Mouse (Mus musculus) liver, postnatal 0 days (tissue): ENCODE data around the gene Slc6a18. TPM values are rescaled to one million over a fixed set of nuclear protein-coding genes. Genes with fewer than 3 reads are reported as not detected.

ENCODE experiments used
- ATAC-seq: fragments of 200-750 bp; cut with Nextera tagmentation; 2 replicates; pipeline ENCODE4 v1.8.0; 2017; ENCODE audit warnings: mild to moderate bottlenecking, moderate library complexity
- DNase-seq: peaks from one replicate; pipeline ENCODE4 v3.0.0-alpha.2; 2016
- H3K27ac ChIP-seq: fragments of 300-500 bp; sonication (generic); 2 replicates; pipeline ENCODE4 v1.5.1; 2014; ENCODE audit warnings: antibody characterized with exemption, moderate library complexity, mild to moderate bottlenecking, low read depth
- H3K27me3 ChIP-seq: fragments of 300-500 bp; sonication (generic); 2 replicates; pipeline ENCODE4 v1.6.1; 2014; ENCODE audit warnings: low read length, control low read depth, mixed read lengths; ENCODE audit not compliant: insufficient read depth
- H3K36me3 ChIP-seq: fragments of 300-500 bp; sonication (generic); replicated peaks from 2 replicates; pipeline ENCODE4 v1.6.1; 2014; ENCODE audit warnings: mild to moderate bottlenecking, control low read depth, low read length, moderate library complexity, mixed read lengths; ENCODE audit not compliant: insufficient read depth
- H3K4me1 ChIP-seq: fragments of 300-500 bp; sonication (generic); 2 replicates; pipeline ENCODE4 v1.6.1; 2014; ENCODE audit warnings: antibody characterized with exemption, mild to moderate bottlenecking, control low read depth; ENCODE audit not compliant: insufficient read depth
- H3K4me2 ChIP-seq: fragments of 300-500 bp; sonication (generic); 2 replicates; pipeline ENCODE4 v1.6.1; 2014; ENCODE audit warnings: low read depth, mild to moderate bottlenecking, low read length, moderate library complexity, mixed read lengths
- H3K4me3 ChIP-seq: fragments of 300-500 bp; sonication (generic); 2 replicates; pipeline ENCODE4 v1.5.1; 2014; ENCODE audit warnings: low read depth, low read length
- H3K9ac ChIP-seq: fragments of 300-500 bp; sonication (generic); replicated peaks from 2 replicates; pipeline ENCODE4 v1.6.1; 2014; ENCODE audit warnings: mild to moderate bottlenecking, moderate library complexity
- H3K9me3 ChIP-seq: fragments of 300-500 bp; sonication (generic); 2 replicates; pipeline ENCODE4 v1.6.1; 2016; ENCODE audit warnings: mild to moderate bottlenecking, control low read depth, low read length, mixed read lengths
- CTCF ChIP-seq: sonication (generic); IDR thresholded peaks from 2 replicates; pipeline ENCODE4 v1.5.1; 2016; ENCODE audit warnings: antibody characterized with exemption, low read depth
- EP300 ChIP-seq: IDR thresholded peaks from 2 replicates; pipeline ENCODE4 v1.6.1; 2016; ENCODE audit warnings: antibody characterized with exemption, low read depth, mild to moderate bottlenecking
- WGBS: fragments of 180-500 bp; shearing (Covaris S2); extraction: QIAGEN DNeasy Blood & Tissue Kit; methylation state at CpG from one replicate; pipeline ENCODE4 v1.1.7; 2014; ENCODE audit not compliant: insufficient replicate concordance; 5-methylcytosine and 5-hydroxymethylcytosine counted together
- polyA plus RNA-seq: library from polyadenylated mRNA; unstranded; fragments of >200 nt; fragmentation: Nextera tagmentation; extraction: Ambion mirVana; gene quantifications from 2 replicates; pipeline ENCODE4 v1.2.1, GENCODE M21; 2015

The Slc6a18 gene
- polyA plus RNA-seq, 1 experiment from 2014 or later, result not detected

- Histone ChIP-seq H3K9ac (peak within 1 kb of the TSS; percentile 41; the same call in 1 of the 2 replicates), H3K9me3 (no peaks in the 10 kb centered on the region), H3K27me3 (no peaks in the 10 kb centered on the region), H3K4me3 (peak within 1 kb of the TSS; percentile 56), H3K27ac (0 out of 2 replicates have a peak within 1 kb of the TSS, but pooled peaks have one; percentile 18), H3K36me3 (no peaks in the 10 kb centered on the region; the same call in 1 of the 2 replicates), H3K4me2 (peak within 1 kb of the TSS; percentile 83), H3K4me1 (peaks cover 9% of the 10 kb centered on the region)
- DNase-seq (peak; percentile 64), ATAC-seq (peak; percentile 83)
- WGBS, result 15% methylated on average over 47 of the region's 47 CpGs
- peak; percentile 59 for TF ChIP-seq CTCF
- no peak for TF ChIP-seq EP300
These were observed 50.9 kb downstream of the Slc6a18 start, which contains the start of gene Tert for GRCm38 (mm10) chr13:73626745-73627549. Gene Tert (plus strand): TSS chr13:73626911.

GRCm38 (mm10) chr13:73626410-73626744 lies 51.4 kb downstream of the Slc6a18 start:
- no peak for ATAC-seq
- Histone ChIP-seq H3K4me1 (peaks cover 9% of the 10 kb centered on the region), H3K4me2 (peak overlapping the region; percentile 83), H3K27me3 (no peaks in the 10 kb centered on the region), H3K9me3 (no peaks in the 10 kb centered on the region), H3K27ac (0 out of 2 replicates have a peak overlapping the region, but pooled peaks have one; percentile 18), H3K4me3 (peak overlapping the region; percentile 56), H3K9ac (no peak overlapping the region), H3K36me3 (peaks cover 1% of the 10 kb centered on the region)
- TF ChIP-seq EP300 (no peak), CTCF (no peak)
- no peak for DNase-seq
- 41% methylated on average over 6 of the region's 6 CpGs for WGBS

GRCm38 (mm10) chr13:73620637-73621036 lies 57.2 kb downstream of the Slc6a18 start:
- DNase-seq (peak; percentile 17), ATAC-seq (no peak)
- H3K36me3 ChIP-seq, result peaks cover 52% of the 10 kb centered on the region
- WGBS, result 61% methylated on average over 6 of the region's 6 CpGs
- H3K4me2 ChIP-seq, result no peak overlapping the region
- H3K27me3 ChIP-seq, result no peaks in the 10 kb centered on the region
- H3K9me3 ChIP-seq, result no peaks in the 10 kb centered on the region
- H3K4me1 ChIP-seq, result no peaks in the 10 kb centered on the region
- no peak overlapping the region for H3K4me3 ChIP-seq
- TF ChIP-seq CTCF (peak; percentile 56), EP300 (no peak)
- H3K27ac ChIP-seq, result no peak overlapping the region
- no peak overlapping the region for H3K9ac ChIP-seq

GRCm38 (mm10) chr13:73618406-73618805 lies 59.4 kb downstream of the Slc6a18 start:
- no peak overlapping the region for H3K4me3 ChIP-seq
- no peak overlapping the region for H3K27ac ChIP-seq
- H3K4me1 ChIP-seq, result no peaks in the 10 kb centered on the region
- no peaks in the 10 kb centered on the region for H3K9me3 ChIP-seq
- WGBS, result 78% methylated on average over 5 of the region's 5 CpGs
- ATAC-seq (no peak), DNase-seq (no peak)
- H3K36me3 ChIP-seq, result peaks cover 75% of the 10 kb centered on the region
- TF ChIP-seq CTCF (no peak), EP300 (no peak)
- H3K4me2 ChIP-seq, result no peak overlapping the region
- H3K9ac ChIP-seq, result no peak overlapping the region
- no peaks in the 10 kb centered on the region for H3K27me3 ChIP-seq

Other genes starting within 250 kb of the Slc6a18 start
- gene Lpcat1, start 210.8 kb downstream of the Slc6a18 start, polyA plus RNA-seq, result 31.0 and 32.4 TPM in 2 replicates
- 0.22 and 0.34 TPM in 2 replicates for gene Slc6a3, start 141.3 kb downstream of the Slc6a18 start, polyA plus RNA-seq
- 49.2 and 54.3 TPM in 2 replicates for gene Clptm1l, start 74.0 kb downstream of the Slc6a18 start, polyA plus RNA-seq
- gene Tert, start 51.1 kb downstream of the Slc6a18 start, polyA plus RNA-seq, result 0.21 and 0.29 TPM in 2 replicates
- 1.3 and 1.4 TPM in 2 replicates for gene Slc6a19, start 26.8 kb upstream of the Slc6a18 start, polyA plus RNA-seq
- 6.5 and 7.0 TPM in 2 replicates for gene Slc12a7, start 55.1 kb upstream of the Slc6a18 start, polyA plus RNA-seq
- gene Nkd2, start 169.6 kb upstream of the Slc6a18 start, polyA plus RNA-seq, result 0.13 and 0.15 TPM in 2 replicates